Mouse (Mus musculus): ENCODE results near the gene Bmpr1b. TPM values are rescaled to one million over a fixed set of nuclear protein-coding genes. Genes with fewer than 3 reads are reported as not detected.

Bmpr1b gene
- polyA plus RNA-seq, 1 experiment = 0.34 TPM

- no peaks in the 10 kb centered on the region for H3K79me2 ChIP-seq (ENCODE audit: control insufficient read depth, insufficient read depth)
- no peaks in the 10 kb centered on the region for H3K79me3 ChIP-seq (ENCODE audit: low read depth)
- no peak overlapping the region for H3K4me3 ChIP-seq (ENCODE audit: insufficient read depth, poor library complexity, severe bottlenecking)
- H3K27me3 ChIP-seq (ENCODE audit: control insufficient read depth, insufficient read depth, insufficient read length) = no peaks in the 10 kb centered on the region
- no peak overlapping the region for H3ac ChIP-seq (ENCODE audit: control insufficient read depth, insufficient read length, low read depth)
- TF ChIP-seq FOSL1 (IDR thresholded peaks at IDR 0.05; ENCODE audit: insufficient read depth, low read length, poor library complexity, severe bottlenecking) (no peak), MYOD1 (IDR thresholded peaks at IDR 0.05; ENCODE audit: control insufficient read depth, insufficient read length, low read depth) (no peak), USF1 (IDR thresholded peaks at IDR 0.05; ENCODE audit: low read depth) (no peak), MYOG (IDR thresholded peaks at IDR 0.05; ENCODE audit: control insufficient read depth, extremely low read depth, insufficient read length) (no peak)
- no peaks in the 10 kb centered on the region for H3K36me3 ChIP-seq (ENCODE audit: control insufficient read depth, insufficient read depth)
Observed at GRCm38 (mm10) chr3:141923442-141923841, 245.8 kb downstream of the Bmpr1b start.

GRCm38 (mm10) chr3:141921161-141921560 lies 248.1 kb downstream of the Bmpr1b start:
- Histone ChIP-seq H3K4me3 (ENCODE audit: insufficient read depth, poor library complexity, severe bottlenecking) (no peak overlapping the region), H3ac (ENCODE audit: control insufficient read depth, insufficient read length, low read depth) (no peak overlapping the region), H3K79me2 (ENCODE audit: control insufficient read depth, insufficient read depth) (no peaks in the 10 kb centered on the region), H3K36me3 (ENCODE audit: control insufficient read depth, insufficient read depth) (no peaks in the 10 kb centered on the region), H3K79me3 (ENCODE audit: low read depth) (no peaks in the 10 kb centered on the region), H3K27me3 (ENCODE audit: control insufficient read depth, insufficient read depth, insufficient read length) (no peaks in the 10 kb centered on the region)
- TF ChIP-seq CEBPB (IDR thresholded peaks at IDR 0.05; ENCODE audit: low read depth) = no peak
- no peak for TF ChIP-seq MYOG (IDR thresholded peaks at IDR 0.05; ENCODE audit: control insufficient read depth, extremely low read depth, insufficient read length)
- no peak for TF ChIP-seq MAX (IDR thresholded peaks at IDR 0.05)
- TF ChIP-seq CTCF (IDR thresholded peaks at IDR 0.05; ENCODE audit: control insufficient read depth, insufficient read depth, insufficient read length) = no peak
- no peak for TF ChIP-seq MYOD1 (IDR thresholded peaks at IDR 0.05; ENCODE audit: control insufficient read depth, insufficient read length, low read depth)
- no peak for TF ChIP-seq USF1 (IDR thresholded peaks at IDR 0.05; ENCODE audit: low read depth)
- no peak for TF ChIP-seq FOSL1 (IDR thresholded peaks at IDR 0.05; ENCODE audit: insufficient read depth, low read length, poor library complexity, severe bottlenecking)

DNA sequence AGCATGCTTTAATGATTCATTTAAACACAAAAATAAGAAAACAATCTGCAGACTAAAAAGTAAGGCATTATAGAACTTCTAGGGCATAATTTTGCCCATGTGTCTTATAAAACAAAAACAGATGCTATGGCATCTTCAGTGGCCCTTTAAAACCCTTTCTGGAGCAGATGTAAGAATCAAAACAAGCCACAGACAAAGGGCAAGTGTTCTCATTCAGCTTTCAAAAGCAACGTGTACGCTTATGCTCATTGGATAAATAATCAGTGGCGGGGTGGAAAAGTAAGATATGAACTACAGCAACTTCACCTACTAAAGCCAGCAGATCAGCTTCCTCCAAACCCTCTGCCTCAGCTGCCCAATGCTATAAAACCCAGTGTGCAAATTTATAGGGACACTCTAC lies 249.6 kb downstream of the Bmpr1b start:
- Histone ChIP-seq H3K36me3 (ENCODE audit: control insufficient read depth, insufficient read depth) (no peaks in the 10 kb centered on the region), H3K79me3 (ENCODE audit: low read depth) (no peaks in the 10 kb centered on the region), H3K4me3 (ENCODE audit: insufficient read depth, poor library complexity, severe bottlenecking) (no peak overlapping the region), H3K79me2 (ENCODE audit: control insufficient read depth, insufficient read depth) (no peaks in the 10 kb centered on the region), H3K27me3 (ENCODE audit: control insufficient read depth, insufficient read depth, insufficient read length) (no peaks in the 10 kb centered on the region), H3ac (ENCODE audit: control insufficient read depth, insufficient read length, low read depth) (no peak overlapping the region)
- TF ChIP-seq CTCF (IDR thresholded peaks at IDR 0.05; ENCODE audit: control insufficient read depth, insufficient read depth, insufficient read length) (no peak), MYOG (IDR thresholded peaks at IDR 0.05; ENCODE audit: control insufficient read depth, extremely low read depth, insufficient read length) (no peak), MYOD1 (IDR thresholded peaks at IDR 0.05; ENCODE audit: control insufficient read depth, insufficient read length, low read depth) (no peak), MAX (IDR thresholded peaks at IDR 0.05) (no peak), FOSL1 (IDR thresholded peaks at IDR 0.05; ENCODE audit: insufficient read depth, low read length, poor library complexity, severe bottlenecking) (no peak), USF1 (IDR thresholded peaks at IDR 0.05; ENCODE audit: low read depth) (no peak), CEBPB (IDR thresholded peaks at IDR 0.05; ENCODE audit: low read depth) (no peak)

- TF ChIP-seq CEBPB (IDR thresholded peaks at IDR 0.05; ENCODE audit: low read depth) (no peak), FOSL1 (IDR thresholded peaks at IDR 0.05; ENCODE audit: insufficient read depth, low read length, poor library complexity, severe bottlenecking) (no peak), MYOD1 (IDR thresholded peaks at IDR 0.05; ENCODE audit: control insufficient read depth, insufficient read length, low read depth) (no peak), MAX (IDR thresholded peaks at IDR 0.05) (no peak), USF1 (IDR thresholded peaks at IDR 0.05; ENCODE audit: low read depth) (no peak)
- H3K27me3 ChIP-seq (ENCODE audit: control insufficient read depth, insufficient read depth, insufficient read length) = no peaks in the 10 kb centered on the region
Observed at GRCm38 (mm10) chr3:141917166-141917565, 252.1 kb downstream of the Bmpr1b start.

GRCm38 (mm10) chr3:141915995-141916394 lies 253.2 kb downstream of the Bmpr1b start:
- Histone ChIP-seq H3K4me3 (ENCODE audit: insufficient read depth, poor library complexity, severe bottlenecking) (no peak overlapping the region), H3ac (ENCODE audit: control insufficient read depth, insufficient read length, low read depth) (no peak overlapping the region), H3K79me3 (ENCODE audit: low read depth) (no peaks in the 10 kb centered on the region), H3K36me3 (ENCODE audit: control insufficient read depth, insufficient read depth) (no peaks in the 10 kb centered on the region), H3K79me2 (ENCODE audit: control insufficient read depth, insufficient read depth) (no peaks in the 10 kb centered on the region), H3K27me3 (ENCODE audit: control insufficient read depth, insufficient read depth, insufficient read length) (no peaks in the 10 kb centered on the region)
- TF ChIP-seq MYOD1 (IDR thresholded peaks at IDR 0.05; ENCODE audit: control insufficient read depth, insufficient read length, low read depth) (no peak), MYOG (IDR thresholded peaks at IDR 0.05; ENCODE audit: control insufficient read depth, extremely low read depth, insufficient read length) (no peak), CEBPB (IDR thresholded peaks at IDR 0.05; ENCODE audit: low read depth) (no peak), FOSL1 (IDR thresholded peaks at IDR 0.05; ENCODE audit: insufficient read depth, low read length, poor library complexity, severe bottlenecking) (no peak), MAX (IDR thresholded peaks at IDR 0.05) (no peak), CTCF (IDR thresholded peaks at IDR 0.05; ENCODE audit: control insufficient read depth, insufficient read depth, insufficient read length) (no peak), USF1 (IDR thresholded peaks at IDR 0.05; ENCODE audit: low read depth) (no peak)

More at GRCm38 (mm10) chr3:141917166-141917565, 252.1 kb downstream of the Bmpr1b start:
- no peaks in the 10 kb centered on the region for H3K79me3 ChIP-seq (ENCODE audit: low read depth)
- H3K36me3 ChIP-seq (ENCODE audit: control insufficient read depth, insufficient read depth) = no peaks in the 10 kb centered on the region
- H3K4me3 ChIP-seq (ENCODE audit: insufficient read depth, poor library complexity, severe bottlenecking) = no peak overlapping the region
- no peaks in the 10 kb centered on the region for H3K79me2 ChIP-seq (ENCODE audit: control insufficient read depth, insufficient read depth)
- no peak overlapping the region for H3ac ChIP-seq (ENCODE audit: control insufficient read depth, insufficient read length, low read depth)

DNA sequence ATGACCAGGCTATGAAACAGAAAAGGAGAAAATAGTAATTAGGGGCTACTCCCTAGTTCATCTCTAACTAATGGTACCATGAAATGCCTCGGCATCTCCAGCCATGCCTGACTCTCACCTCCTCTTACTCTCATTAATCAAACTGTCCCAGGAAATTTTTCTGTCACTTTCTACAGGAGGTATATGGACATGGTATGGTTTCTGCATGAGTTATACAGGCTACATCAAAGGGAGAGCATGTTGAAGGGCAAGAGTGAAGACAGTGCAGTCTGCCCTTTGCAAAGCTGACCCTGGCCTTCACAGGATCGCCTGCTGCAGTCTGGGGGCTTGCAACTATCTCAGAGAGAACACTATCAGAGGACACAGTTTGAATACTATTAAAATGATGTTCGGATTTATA lies 254.6 kb downstream of the Bmpr1b start:
- Histone ChIP-seq H3K4me3 (ENCODE audit: insufficient read depth, poor library complexity, severe bottlenecking) (no peak overlapping the region), H3K79me3 (ENCODE audit: low read depth) (no peaks in the 10 kb centered on the region), H3K79me2 (ENCODE audit: control insufficient read depth, insufficient read depth) (no peaks in the 10 kb centered on the region), H3K27me3 (ENCODE audit: control insufficient read depth, insufficient read depth, insufficient read length) (no peaks in the 10 kb centered on the region), H3K36me3 (ENCODE audit: control insufficient read depth, insufficient read depth) (no peaks in the 10 kb centered on the region), H3ac (ENCODE audit: control insufficient read depth, insufficient read length, low read depth) (no peak overlapping the region)
- TF ChIP-seq CTCF (IDR thresholded peaks at IDR 0.05; ENCODE audit: control insufficient read depth, insufficient read depth, insufficient read length) (no peak), MYOD1 (IDR thresholded peaks at IDR 0.05; ENCODE audit: control insufficient read depth, insufficient read length, low read depth) (no peak), MAX (IDR thresholded peaks at IDR 0.05) (no peak), USF1 (IDR thresholded peaks at IDR 0.05; ENCODE audit: low read depth) (no peak), FOSL1 (IDR thresholded peaks at IDR 0.05; ENCODE audit: insufficient read depth, low read length, poor library complexity, severe bottlenecking) (no peak), MYOG (IDR thresholded peaks at IDR 0.05; ENCODE audit: control insufficient read depth, extremely low read depth, insufficient read length) (no peak), CEBPB (IDR thresholded peaks at IDR 0.05; ENCODE audit: low read depth) (no peak)

Measured in C2C12 (cell line).